Mouse (Mus musculus): ENCODE data around the gene Enpp4. TPM values are rescaled to one million over a fixed set of nuclear protein-coding genes. Genes with fewer than 3 reads are reported as not detected.

Enpp4 gene
- polyA plus RNA-seq, 1 experiment: 8.4 TPM

DNA sequence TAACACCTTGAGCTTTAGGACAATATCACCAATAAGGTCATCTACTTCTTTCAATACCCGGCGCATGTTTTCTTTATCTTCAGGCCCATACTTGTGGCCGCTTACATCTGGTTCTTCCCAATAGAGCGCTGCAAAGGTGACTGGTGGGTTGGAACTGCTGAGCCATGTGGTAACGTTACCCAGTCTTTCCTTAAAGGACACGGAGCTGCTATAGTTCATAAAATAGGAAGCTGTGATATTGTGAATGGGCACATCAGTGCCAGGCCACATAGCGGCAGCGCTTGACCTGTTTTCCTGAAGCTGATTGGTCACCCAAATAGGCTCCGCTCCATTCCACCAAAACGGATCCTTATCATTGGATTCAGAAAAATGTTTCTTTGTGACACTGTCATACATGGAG lies 3.6 kb downstream of the Enpp4 start:
- WGBS: 98% methylated on average over 10 of the region's 10 CpGs
- H3K4me1 ChIP-seq (replicated peaks; ENCODE audit: control insufficient read depth, insufficient read depth, low read length): peaks cover 3% of the 10 kb centered on the region; the same call in 1 of the 2 replicates
- TF ChIP-seq POLR2A (IDR thresholded peaks at IDR 0.05; ENCODE audit: control insufficient read depth, extremely low read depth, insufficient read depth, low read length, poor library complexity): no peak
- TF ChIP-seq CTCF (IDR thresholded peaks at IDR 0.05; ENCODE audit: borderline replicate concordance, control insufficient read depth, extremely low read depth, insufficient read depth, low read length, poor library complexity): no peak

GRCm38 (mm10) chr17:44100906-44101305 lies 4.7 kb downstream of the Enpp4 start:
- TF ChIP-seq CTCF (IDR thresholded peaks at IDR 0.05; ENCODE audit: borderline replicate concordance, control insufficient read depth, extremely low read depth, insufficient read depth, low read length, poor library complexity): no peak
- no peak for TF ChIP-seq POLR2A (IDR thresholded peaks at IDR 0.05; ENCODE audit: control insufficient read depth, extremely low read depth, insufficient read depth, low read length, poor library complexity)
- WGBS: 82% methylated on average over 9 of the region's 9 CpGs
- no peaks in the 10 kb centered on the region; the same call in 1 of the 2 replicates for H3K36me3 ChIP-seq (ENCODE audit: control insufficient read depth, insufficient read depth, low read length)
- no peak overlapping the region for H3K27ac ChIP-seq (ENCODE audit: control insufficient read depth, insufficient read depth, low read length)
- peaks cover 3% of the 10 kb centered on the region; the same call in 1 of the 2 replicates for H3K4me1 ChIP-seq (replicated peaks; ENCODE audit: control insufficient read depth, insufficient read depth, low read length)
- no peaks in the 10 kb centered on the region for H3K27me3 ChIP-seq (ENCODE audit: control insufficient read depth, insufficient read depth, low read length)
- DNase-seq: no peak
- H3K4me3 ChIP-seq (ENCODE audit: control insufficient read depth, insufficient read depth, low read length): no peak overlapping the region

More for the DNA sequence above, 3.6 kb downstream of the Enpp4 start:
- Histone ChIP-seq H3K27me3 (ENCODE audit: control insufficient read depth, insufficient read depth, low read length) (no peaks in the 10 kb centered on the region), H3K4me3 (ENCODE audit: control insufficient read depth, insufficient read depth, low read length) (no peak overlapping the region), H3K27ac (ENCODE audit: control insufficient read depth, insufficient read depth, low read length) (no peak overlapping the region), H3K36me3 (ENCODE audit: control insufficient read depth, insufficient read depth, low read length) (no peaks in the 10 kb centered on the region; the same call in 1 of the 2 replicates)
- DNase-seq: no peak

- 91% methylated on average over 4 of the region's 4 CpGs for WGBS
- no peak overlapping the region for H3K4me3 ChIP-seq (ENCODE audit: control insufficient read depth, insufficient read depth, low read length)
- DNase-seq: no peak
- TF ChIP-seq POLR2A (IDR thresholded peaks at IDR 0.05; ENCODE audit: control insufficient read depth, extremely low read depth, insufficient read depth, low read length, poor library complexity): no peak
- TF ChIP-seq CTCF (IDR thresholded peaks at IDR 0.05; ENCODE audit: borderline replicate concordance, control insufficient read depth, extremely low read depth, insufficient read depth, low read length, poor library complexity): no peak
- no peaks in the 10 kb centered on the region for H3K27me3 ChIP-seq (ENCODE audit: control insufficient read depth, insufficient read depth, low read length)
- H3K36me3 ChIP-seq (ENCODE audit: control insufficient read depth, insufficient read depth, low read length): no peaks in the 10 kb centered on the region; the same call in 1 of the 2 replicates
- peaks cover 3% of the 10 kb centered on the region; the same call in 1 of the 2 replicates for H3K4me1 ChIP-seq (replicated peaks; ENCODE audit: control insufficient read depth, insufficient read depth, low read length)
- no peak overlapping the region for H3K27ac ChIP-seq (ENCODE audit: control insufficient read depth, insufficient read depth, low read length)
These were observed 5.1 kb downstream of the Enpp4 start for GRCm38 (mm10) chr17:44100486-44100885.

- no peaks in the 10 kb centered on the region for H3K4me1 ChIP-seq (replicated peaks; ENCODE audit: control insufficient read depth, insufficient read depth, low read length)
- no peak overlapping the region for H3K27ac ChIP-seq (ENCODE audit: control insufficient read depth, insufficient read depth, low read length)
- TF ChIP-seq CTCF (IDR thresholded peaks at IDR 0.05; ENCODE audit: borderline replicate concordance, control insufficient read depth, extremely low read depth, insufficient read depth, low read length, poor library complexity) (no peak), POLR2A (IDR thresholded peaks at IDR 0.05; ENCODE audit: control insufficient read depth, extremely low read depth, insufficient read depth, low read length, poor library complexity) (no peak)
- H3K36me3 ChIP-seq (ENCODE audit: control insufficient read depth, insufficient read depth, low read length): no peaks in the 10 kb centered on the region
- no peak for DNase-seq
- no peaks in the 10 kb centered on the region for H3K27me3 ChIP-seq (ENCODE audit: control insufficient read depth, insufficient read depth, low read length)
- 79% methylated on average over 2 of the region's 2 CpGs for WGBS
- H3K4me3 ChIP-seq (ENCODE audit: control insufficient read depth, insufficient read depth, low read length): no peak overlapping the region
These were observed 14.1 kb downstream of the Enpp4 start for GRCm38 (mm10) chr17:44091512-44091911.

DNA sequence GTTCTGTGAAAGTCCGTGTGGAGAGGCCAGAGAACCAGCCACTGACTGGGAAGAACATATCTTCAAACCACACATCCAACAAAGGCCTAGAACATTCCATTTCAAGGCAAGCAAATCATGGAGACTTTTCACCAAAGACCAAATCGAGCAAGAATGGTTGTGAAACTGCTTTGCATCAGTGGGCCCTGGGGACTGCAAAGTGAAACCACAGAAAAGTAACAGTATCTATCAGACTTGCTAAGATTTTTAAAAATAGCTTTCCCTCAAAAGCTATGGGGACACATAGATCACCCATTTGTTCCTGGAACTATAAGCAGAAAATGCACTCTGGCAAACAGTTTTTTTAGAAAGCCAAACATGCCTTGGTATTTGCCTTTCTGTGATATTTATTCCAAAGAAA lies 14.7 kb downstream of the Enpp4 start:
- no peak for DNase-seq

GRCm38 (mm10) chr17:44088226-44088625 lies 17.4 kb downstream of the Enpp4 start:
- Histone ChIP-seq H3K36me3 (ENCODE audit: control insufficient read depth, insufficient read depth, low read length) (no peaks in the 10 kb centered on the region), H3K4me1 (replicated peaks; ENCODE audit: control insufficient read depth, insufficient read depth, low read length) (no peaks in the 10 kb centered on the region), H3K27ac (ENCODE audit: control insufficient read depth, insufficient read depth, low read length) (no peak overlapping the region), H3K27me3 (ENCODE audit: control insufficient read depth, insufficient read depth, low read length) (no peaks in the 10 kb centered on the region), H3K4me3 (ENCODE audit: control insufficient read depth, insufficient read depth, low read length) (no peak overlapping the region)
- TF ChIP-seq POLR2A (IDR thresholded peaks at IDR 0.05; ENCODE audit: control insufficient read depth, extremely low read depth, insufficient read depth, low read length, poor library complexity) (no peak), CTCF (IDR thresholded peaks at IDR 0.05; ENCODE audit: borderline replicate concordance, control insufficient read depth, extremely low read depth, insufficient read depth, low read length, poor library complexity) (no peak)
- DNase-seq: no peak
- WGBS: 46% methylated on average over 3 of the region's 3 CpGs

More for the DNA sequence above, 14.7 kb downstream of the Enpp4 start:
- Histone ChIP-seq H3K27me3 (ENCODE audit: control insufficient read depth, insufficient read depth, low read length) (no peaks in the 10 kb centered on the region), H3K4me1 (replicated peaks; ENCODE audit: control insufficient read depth, insufficient read depth, low read length) (no peaks in the 10 kb centered on the region), H3K36me3 (ENCODE audit: control insufficient read depth, insufficient read depth, low read length) (no peaks in the 10 kb centered on the region), H3K4me3 (ENCODE audit: control insufficient read depth, insufficient read depth, low read length) (no peak overlapping the region), H3K27ac (ENCODE audit: control insufficient read depth, insufficient read depth, low read length) (no peak overlapping the region)
- TF ChIP-seq POLR2A (IDR thresholded peaks at IDR 0.05; ENCODE audit: control insufficient read depth, extremely low read depth, insufficient read depth, low read length, poor library complexity): no peak
- no peak for TF ChIP-seq CTCF (IDR thresholded peaks at IDR 0.05; ENCODE audit: borderline replicate concordance, control insufficient read depth, extremely low read depth, insufficient read depth, low read length, poor library complexity)
- WGBS: 84% methylated on average over 2 of the region's 2 CpGs

- TF ChIP-seq POLR2A (IDR thresholded peaks at IDR 0.05; ENCODE audit: control insufficient read depth, extremely low read depth, insufficient read depth, low read length, poor library complexity) (no peak), CTCF (IDR thresholded peaks at IDR 0.05; ENCODE audit: borderline replicate concordance, control insufficient read depth, extremely low read depth, insufficient read depth, low read length, poor library complexity) (no peak)
- DNase-seq: no peak
- Histone ChIP-seq H3K27ac (ENCODE audit: control insufficient read depth, insufficient read depth, low read length) (no peak overlapping the region), H3K4me1 (replicated peaks; ENCODE audit: control insufficient read depth, insufficient read depth, low read length) (no peaks in the 10 kb centered on the region; the same call in 1 of the 2 replicates), H3K36me3 (ENCODE audit: control insufficient read depth, insufficient read depth, low read length) (no peaks in the 10 kb centered on the region), H3K4me3 (ENCODE audit: control insufficient read depth, insufficient read depth, low read length) (no peak overlapping the region), H3K27me3 (ENCODE audit: control insufficient read depth, insufficient read depth, low read length) (no peaks in the 10 kb centered on the region)
- WGBS: 98% methylated on average over 4 of the region's 4 CpGs
These were observed 22.5 kb downstream of the Enpp4 start for GRCm38 (mm10) chr17:44083156-44083555.
